Mouse (Mus musculus): ENCODE measurements around the gene B4galt3. TPM values are rescaled to one million over a fixed set of nuclear protein-coding genes. Genes with fewer than 3 reads are reported as not detected.

The B4galt3 gene
- 113 and 115 TPM in 2 replicates for polyA plus RNA-seq (2015; fragmentation: Nextera tagmentation; extraction: Ambion mirVana)

GRCm38 (mm10) chr1:171269848-171270572 is at the start of gene B4galt3:
TSS of gene B4galt3 (plus strand) at chr1:171270328.
- H3K4me1 ChIP-seq (ENCODE audit: control insufficient read depth, insufficient read depth, low read length): peaks cover 17% of the 10 kb centered on the region
- H3K9me3 ChIP-seq (replicated peaks; ENCODE audit: control insufficient read depth, low read length, poor library complexity, severe bottlenecking): no peaks in the 10 kb centered on the region
- peak within 1 kb of the TSS; percentile 82 for H3K9ac ChIP-seq (ENCODE audit: low read depth, low read length)
- peak within 1 kb of the TSS; percentile 83 for H3K4me3 ChIP-seq (ENCODE audit: low read depth, low read length)
- H3K27ac ChIP-seq (ENCODE audit: low read length): peak within 1 kb of the TSS; percentile 70
- no peaks in the 10 kb centered on the region for H3K27me3 ChIP-seq (ENCODE audit: control insufficient read depth, insufficient read depth, low read depth, low read length)
- WGBS: 4% methylated on average over 36 of the region's 36 CpGs
- peaks cover 19% of the 10 kb centered on the region for H3K36me3 ChIP-seq (ENCODE audit: control insufficient read depth, insufficient read depth, low read length)
- peak; percentile 95 for ATAC-seq
- peak within 1 kb of the TSS; percentile 75 for H3K4me2 ChIP-seq (ENCODE audit: low read length)

- no peaks in the 10 kb centered on the region for H3K9me3 ChIP-seq (replicated peaks; ENCODE audit: control insufficient read depth, low read length, poor library complexity, severe bottlenecking)
- WGBS: 6% methylated on average over 10 of the region's 10 CpGs
- peaks cover 10% of the 10 kb centered on the region for H3K4me1 ChIP-seq (ENCODE audit: control insufficient read depth, insufficient read depth, low read length)
- peak overlapping the region; percentile 60 for H3K4me3 ChIP-seq (ENCODE audit: low read depth, low read length)
- peaks cover 9% of the 10 kb centered on the region for H3K36me3 ChIP-seq (ENCODE audit: control insufficient read depth, insufficient read depth, low read length)
- peak; percentile 26; the same call in 1 of the 2 replicates for ATAC-seq
- peak overlapping the region; percentile 73 for H3K4me2 ChIP-seq (ENCODE audit: low read length)
- H3K27ac ChIP-seq (ENCODE audit: low read length): 0 out of 2 replicates have a peak overlapping the region, but pooled peaks have one; percentile 10
- H3K9ac ChIP-seq (ENCODE audit: low read depth, low read length): 0 out of 2 replicates have a peak overlapping the region, but pooled peaks have one; percentile 65
- H3K27me3 ChIP-seq (ENCODE audit: control insufficient read depth, insufficient read depth, low read depth, low read length): no peaks in the 10 kb centered on the region
These were observed 49.3 kb upstream of the B4galt3 start for GRCm38 (mm10) chr1:171220871-171221270.

GRCm38 (mm10) chr1:171221281-171222193 is 48.6 kb upstream of the B4galt3 start:
- Histone ChIP-seq H3K4me2 (ENCODE audit: low read length) (peak overlapping the region; percentile 73), H3K36me3 (ENCODE audit: control insufficient read depth, insufficient read depth, low read length) (peaks cover 9% of the 10 kb centered on the region), H3K4me3 (ENCODE audit: low read depth, low read length) (peak overlapping the region; percentile 60), H3K27me3 (ENCODE audit: control insufficient read depth, insufficient read depth, low read depth, low read length) (no peaks in the 10 kb centered on the region), H3K9ac (ENCODE audit: low read depth, low read length) (peak overlapping the region; percentile 65), H3K27ac (ENCODE audit: low read length) (peak overlapping the region; percentile 65), H3K9me3 (replicated peaks; ENCODE audit: control insufficient read depth, low read length, poor library complexity, severe bottlenecking) (no peaks in the 10 kb centered on the region), H3K4me1 (ENCODE audit: control insufficient read depth, insufficient read depth, low read length) (peaks cover 10% of the 10 kb centered on the region)
- peak; percentile 1 for ATAC-seq
- 6% methylated on average over 22 of the region's 22 CpGs for WGBS

- H3K9ac ChIP-seq (ENCODE audit: low read depth, low read length): peak within 1 kb of the TSS; percentile 65
- H3K4me1 ChIP-seq (ENCODE audit: control insufficient read depth, insufficient read depth, low read length): peaks cover 10% of the 10 kb centered on the region
- no peaks in the 10 kb centered on the region for H3K9me3 ChIP-seq (replicated peaks; ENCODE audit: control insufficient read depth, low read length, poor library complexity, severe bottlenecking)
- peak within 1 kb of the TSS; percentile 65 for H3K27ac ChIP-seq (ENCODE audit: low read length)
- H3K4me3 ChIP-seq (ENCODE audit: low read depth, low read length): peak within 1 kb of the TSS; percentile 60
- H3K36me3 ChIP-seq (ENCODE audit: control insufficient read depth, insufficient read depth, low read length): peaks cover 9% of the 10 kb centered on the region
- H3K27me3 ChIP-seq (ENCODE audit: control insufficient read depth, insufficient read depth, low read depth, low read length): no peaks in the 10 kb centered on the region
- WGBS: 2% methylated on average over 28 of the region's 28 CpGs
- ATAC-seq: peak; percentile 98
- peak within 1 kb of the TSS; percentile 73 for H3K4me2 ChIP-seq (ENCODE audit: low read length)
These were observed 47.6 kb upstream of the B4galt3 start, which contains the start of gene Tomm40l for GRCm38 (mm10) chr1:171222238-171223155. TSS of gene Tomm40l (minus strand) at chr1:171222514.

- Histone ChIP-seq H3K4me3 (ENCODE audit: low read depth, low read length) (no peak overlapping the region), H3K27ac (ENCODE audit: low read length) (peak overlapping the region; percentile 65), H3K36me3 (ENCODE audit: control insufficient read depth, insufficient read depth, low read length) (peaks cover 9% of the 10 kb centered on the region), H3K27me3 (ENCODE audit: control insufficient read depth, insufficient read depth, low read depth, low read length) (no peaks in the 10 kb centered on the region), H3K9ac (ENCODE audit: low read depth, low read length) (no peak overlapping the region), H3K4me1 (ENCODE audit: control insufficient read depth, insufficient read depth, low read length) (peaks cover 10% of the 10 kb centered on the region), H3K4me2 (ENCODE audit: low read length) (peak overlapping the region; percentile 48), H3K9me3 (replicated peaks; ENCODE audit: control insufficient read depth, low read length, poor library complexity, severe bottlenecking) (no peaks in the 10 kb centered on the region)
- whole genome bisulfite sequencing: 89% methylated on average over 6 of the region's 6 CpGs
- no peak for ATAC-seq
These were observed 47.0 kb upstream of the B4galt3 start for GRCm38 (mm10) chr1:171223168-171223567.

- H3K4me1 ChIP-seq (ENCODE audit: control insufficient read depth, insufficient read depth, low read length): peaks cover 10% of the 10 kb centered on the region
- H3K27me3 ChIP-seq (ENCODE audit: control insufficient read depth, insufficient read depth, low read depth, low read length): no peaks in the 10 kb centered on the region
- H3K27ac ChIP-seq (ENCODE audit: low read length): no peak overlapping the region
- 90% methylated on average over 2 of the region's 2 CpGs for WGBS
- no peak for ATAC-seq
- H3K4me2 ChIP-seq (ENCODE audit: low read length): no peak overlapping the region
- peaks cover 4% of the 10 kb centered on the region for H3K36me3 ChIP-seq (ENCODE audit: control insufficient read depth, insufficient read depth, low read length)
- H3K9ac ChIP-seq (ENCODE audit: low read depth, low read length): no peak overlapping the region
- no peak overlapping the region for H3K4me3 ChIP-seq (ENCODE audit: low read depth, low read length)
- H3K9me3 ChIP-seq (replicated peaks; ENCODE audit: control insufficient read depth, low read length, poor library complexity, severe bottlenecking): no peaks in the 10 kb centered on the region
These were observed 46.3 kb upstream of the B4galt3 start for GRCm38 (mm10) chr1:171223796-171224195.

- no peak within 1 kb of the TSS for H3K4me3 ChIP-seq (ENCODE audit: low read depth, low read length)
- H3K9ac ChIP-seq (ENCODE audit: low read depth, low read length): no peak within 1 kb of the TSS
- peaks cover 10% of the 10 kb centered on the region for H3K4me1 ChIP-seq (ENCODE audit: control insufficient read depth, insufficient read depth, low read length)
- no peak for ATAC-seq
- WGBS: 77% methylated on average over 5 of the region's 5 CpGs
- H3K27ac ChIP-seq (ENCODE audit: low read length): no peak within 1 kb of the TSS
- no peaks in the 10 kb centered on the region for H3K9me3 ChIP-seq (replicated peaks; ENCODE audit: control insufficient read depth, low read length, poor library complexity, severe bottlenecking)
- H3K4me2 ChIP-seq (ENCODE audit: low read length): no peak within 1 kb of the TSS
- no peaks in the 10 kb centered on the region for H3K36me3 ChIP-seq (ENCODE audit: control insufficient read depth, insufficient read depth, low read length)
- no peaks in the 10 kb centered on the region for H3K27me3 ChIP-seq (ENCODE audit: control insufficient read depth, insufficient read depth, low read depth, low read length)
These were observed 45.3 kb upstream of the B4galt3 start, which contains the start of gene Apoa2 for GRCm38 (mm10) chr1:171224857-171225256. TSS of gene Apoa2 (plus strand) at chr1:171225054.

GRCm38 (mm10) chr1:171226780-171227179 is 43.3 kb upstream of the B4galt3 start:
- no peak overlapping the region for H3K4me3 ChIP-seq (ENCODE audit: low read depth, low read length)
- 0 out of 2 replicates have a peak, but pooled peaks cover 2% of the 10 kb centered on the region for H3K4me1 ChIP-seq (ENCODE audit: control insufficient read depth, insufficient read depth, low read length)
- no peaks in the 10 kb centered on the region for H3K9me3 ChIP-seq (replicated peaks; ENCODE audit: control insufficient read depth, low read length, poor library complexity, severe bottlenecking)
- H3K36me3 ChIP-seq (ENCODE audit: control insufficient read depth, insufficient read depth, low read length): no peaks in the 10 kb centered on the region
- no peak overlapping the region for H3K4me2 ChIP-seq (ENCODE audit: low read length)
- WGBS: 48% methylated on average over 4 of the region's 4 CpGs
- no peaks in the 10 kb centered on the region for H3K27me3 ChIP-seq (ENCODE audit: control insufficient read depth, insufficient read depth, low read depth, low read length)
- no peak overlapping the region for H3K27ac ChIP-seq (ENCODE audit: low read length)
- ATAC-seq: no peak
- no peak overlapping the region for H3K9ac ChIP-seq (ENCODE audit: low read depth, low read length)

All from midbrain, embryonic 16.5 days (tissue).